Mouse (Mus musculus): ENCODE data around the gene Btbd35f15. TPM values are rescaled to one million over a fixed set of nuclear protein-coding genes. Genes with fewer than 3 reads are reported as not detected.
"Not testable (repeated sequence)": the region's sequence is repeated elsewhere in the genome, so short reads cannot be mapped to it uniquely, and the experiment has no call there.

Gene Btbd35f15
- not detected in 2 replicates for polyA plus RNA-seq (2015; fragmentation: Nextera tagmentation; extraction: Ambion mirVana)

DNA sequence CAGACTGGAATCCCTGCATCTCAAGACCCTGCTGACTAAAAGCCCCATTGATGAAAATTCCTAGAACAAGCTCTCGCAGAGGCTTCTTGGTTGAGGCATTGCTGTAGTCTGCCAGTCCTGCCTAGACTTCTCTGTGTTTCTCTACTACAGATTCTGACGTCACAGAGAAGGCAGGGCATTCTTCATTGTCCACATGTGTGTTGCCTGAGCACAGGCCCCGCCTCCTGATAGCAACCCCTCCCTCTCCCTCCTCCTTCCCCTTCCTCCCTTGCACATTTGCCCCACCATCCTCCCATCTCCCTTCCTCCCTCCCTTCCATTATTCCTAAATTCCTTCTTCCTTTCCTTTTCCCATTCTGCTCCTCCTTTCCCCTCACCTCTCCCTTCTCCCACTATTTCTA lies at the start of gene Btbd35f15:
Gene Btbd35f15, minus strand, starts transcription at position 101 of the 400 bp plus-strand sequence.
- not testable (repeated sequence) for ATAC-seq (ENCODE audit: insufficient read depth, low FRiP score, low read depth); H3K9ac ChIP-seq; H3K36me3 ChIP-seq; H3K4me2 ChIP-seq; H3K4me1 ChIP-seq; H3K9me3 ChIP-seq; H3K27me3 ChIP-seq (replicated peaks); H3K4me3 ChIP-seq (replicated peaks); H3K27ac ChIP-seq
- WGBS = no CpG with 5 or more reads among the region's 3 CpGs

Other genes starting within 250 kb of the Btbd35f15 start
- not detected in 2 replicates for gene Btbd35f13, start 79.9 kb upstream of the Btbd35f15 start, polyA plus RNA-seq (2015; fragmentation: Nextera tagmentation; extraction: Ambion mirVana)
- not detected in 2 replicates for gene Btbd35f14, start 125.0 kb upstream of the Btbd35f15 start, polyA plus RNA-seq (2015; fragmentation: Nextera tagmentation; extraction: Ambion mirVana)

Data from stomach, embryonic 15.5 days (tissue).